9 mouse cellular contexts compared by ENCODE assay signal in genomic region chr16:67613876-67614275, GRCm38 (mm10). TPM values are rescaled to one million over a fixed set of nuclear protein-coding genes. Genes with fewer than 3 reads are reported as not detected.
DNase-seq lines count a peak whose midpoint lies in the region; ATAC-seq and TF ChIP-seq lines count a peak whose summit lies in the region.
"Had no signal": no experiment of that assay in that cellular context is flagged by ENCODE, and none has a peak within 500 bp of the region (broad histone marks: within the 10 kb centered on the region; RNA-seq: fewer than 3 reads in every experiment).

No protein-coding gene starts in this region.

- no peak overlapping the region for H3K4me3 ChIP-seq in intestine, postnatal 0 days (ENCODE audit: low read depth, low read length)
- no peak overlapping the region for H3K4me3 ChIP-seq in intestine, embryonic 15.5 days (replicated peaks)
- no peak overlapping the region for H3K4me3 ChIP-seq in forebrain, embryonic 14.5 days (ENCODE audit: low read depth, low read length)

- WGBS in intestine, postnatal 0 days, result 38% methylated on average over 2 of the region's 2 CpGs
- WGBS in intestine, embryonic 15.5 days, result 38% methylated on average over 2 of the region's 2 CpGs
- WGBS in forebrain, embryonic 14.5 days, result 20% methylated on average over 2 of the region's 2 CpGs

- no peak overlapping the region for H3K4me2 ChIP-seq in intestine, postnatal 0 days (replicated peaks; ENCODE audit: low read depth)
- no peak overlapping the region for H3K4me2 ChIP-seq in intestine, embryonic 15.5 days (replicated peaks)
- no peak overlapping the region for H3K4me2 ChIP-seq in forebrain, embryonic 14.5 days (ENCODE audit: low read length)

- peak; percentile 45 for DNase-seq in right cerebral cortex, postnatal 4 days
- no peak for DNase-seq in right cerebral cortex, postnatal 36 days (ENCODE audit: low spot score in 2 of 2)
- peak; percentile 88 for DNase-seq in forebrain, embryonic 14.5 days (ENCODE audit: low spot score)
- DNase-seq in urinary bladder, postnatal 25 days (ENCODE audit: low spot score), result no peak
- no peak for DNase-seq in adrenal gland, postnatal 4 days (ENCODE audit: low spot score in 2 of 2)
- DNase-seq in thymus, postnatal 4 days, result no peak
- DNase-seq: thymus, postnatal 25 days had no signal

- no peak overlapping the region for H3K9ac ChIP-seq in intestine, postnatal 0 days (ENCODE audit: low read depth, low read length)
- H3K9ac ChIP-seq in intestine, embryonic 15.5 days, result no peak overlapping the region
- no peak overlapping the region for H3K9ac ChIP-seq in forebrain, embryonic 14.5 days (ENCODE audit: low read length)

- no peak for ATAC-seq in intestine, postnatal 0 days
- no peak for ATAC-seq in intestine, embryonic 15.5 days
- ATAC-seq in forebrain, embryonic 14.5 days, result peak; percentile 40

- no peak overlapping the region for H3K27ac ChIP-seq in intestine, postnatal 0 days (ENCODE audit: low read depth, low read length)
- H3K27ac ChIP-seq in intestine, embryonic 15.5 days, result no peak overlapping the region
- no peak overlapping the region for H3K27ac ChIP-seq in forebrain, embryonic 14.5 days (ENCODE audit: low read depth, low read length)

- H3K36me3 ChIP-seq in intestine, postnatal 0 days (ENCODE audit: control insufficient read depth, insufficient read depth), result no peaks in the 10 kb centered on the region
- no peaks in the 10 kb centered on the region for H3K36me3 ChIP-seq in intestine, embryonic 15.5 days
- no peaks in the 10 kb centered on the region for H3K36me3 ChIP-seq in forebrain, embryonic 14.5 days (ENCODE audit: control insufficient read depth, insufficient read depth, low read length)

- peak; percentile 37; the same call in 1 of the 2 replicates for TF ChIP-seq CTCF in intestine, postnatal 0 days (IDR thresholded peaks at IDR 0.05; ENCODE audit: low read depth)

- H3K9me3 ChIP-seq in intestine, postnatal 0 days (ENCODE audit: control insufficient read depth), result no peaks in the 10 kb centered on the region
- H3K9me3 ChIP-seq in intestine, embryonic 15.5 days, result no peaks in the 10 kb centered on the region
- H3K9me3 ChIP-seq in forebrain, embryonic 14.5 days (replicated peaks; ENCODE audit: control insufficient read depth, low read length), result no peaks in the 10 kb centered on the region

- no peaks in the 10 kb centered on the region for H3K4me1 ChIP-seq in intestine, postnatal 0 days (replicated peaks; ENCODE audit: control insufficient read depth, insufficient read depth, low read length)
- H3K4me1 ChIP-seq in intestine, embryonic 15.5 days (replicated peaks), result peaks cover 3% of the 10 kb centered on the region; the same call in 1 of the 2 replicates
- H3K4me1 ChIP-seq in forebrain, embryonic 14.5 days (ENCODE audit: control insufficient read depth, insufficient read depth, low read length), result peaks cover 19% of the 10 kb centered on the region; the same call in 1 of the 2 replicates

- peaks cover 9% of the 10 kb centered on the region; the same call in 1 of the 2 replicates for H3K27me3 ChIP-seq in intestine, postnatal 0 days (replicated peaks; ENCODE audit: control insufficient read depth, insufficient read depth, low read length)
- peaks cover 2% of the 10 kb centered on the region; the same call in 1 of the 2 replicates for H3K27me3 ChIP-seq in intestine, embryonic 15.5 days (replicated peaks)
- no peaks in the 10 kb centered on the region for H3K27me3 ChIP-seq in forebrain, embryonic 14.5 days (replicated peaks; ENCODE audit: control insufficient read depth, insufficient read depth, low read length)

RNA-seq across cellular contexts. Expression of gene Cadm2, which starts 6.8 kb away (rescaled TPM):
- 0.12 and 0.13 TPM in 2 replicates for polyA plus RNA-seq in intestine, postnatal 0 days (2015; fragmentation: Nextera tagmentation; extraction: Ambion mirVana)
- polyA plus RNA-seq in intestine, embryonic 15.5 days (2015; fragmentation: Nextera tagmentation; extraction: Ambion mirVana), result 0.54 and 0.75 TPM in 2 replicates
- 13.4 and 24.2 TPM in 2 replicates for polyA plus RNA-seq in forebrain, embryonic 14.5 days (2014; fragmentation: Nextera tagmentation; extraction: Ambion mirVana)
- total RNA-seq in adrenal gland, postnatal 4 days (2021), result 1 to 10 TPM; 1.5 to 2.2 TPM

Comparison
In these comparisons a context has a peak if more than half of its experiments do, and no peak if none do; other contexts are left out.
1. DNase-seq: peak in right cerebral cortex, postnatal 4 days (single experiment) and forebrain, embryonic 14.5 days (single experiment); none in right cerebral cortex, postnatal 36 days (0 of 2), urinary bladder, postnatal 25 days (single experiment), adrenal gland, postnatal 4 days (0 of 2) and thymus, postnatal 4 days (single experiment).